Mouse (Mus musculus) lung, adult 2 months (tissue): ENCODE data around the gene Fam173b.

Source experiments
- CTCF ChIP-seq: fragments of 200-500 bp; IDR thresholded peaks from 2 replicates; pipeline ENCODE4 v1.5.1; 2011; ENCODE audit warnings: mild to moderate bottlenecking, low read length, control low read depth; ENCODE audit not compliant: insufficient read depth
- POLR2A ChIP-seq: fragments of 200-500 bp; IDR thresholded peaks from 2 replicates; pipeline ENCODE4 v1.6.1; 2011; ENCODE audit warnings: low read depth, mild to moderate bottlenecking, control low read depth, low read length, borderline replicate concordance; ENCODE audit errors: extremely low read depth

GRCm38 (mm10) chr15:31628180-31628579 is 26.5 kb downstream of the Fam173b start:
- TF ChIP-seq CTCF (no peak), POLR2A (no peak)
